Mouse (Mus musculus): ENCODE data around the gene Tmem9b.

DNA sequence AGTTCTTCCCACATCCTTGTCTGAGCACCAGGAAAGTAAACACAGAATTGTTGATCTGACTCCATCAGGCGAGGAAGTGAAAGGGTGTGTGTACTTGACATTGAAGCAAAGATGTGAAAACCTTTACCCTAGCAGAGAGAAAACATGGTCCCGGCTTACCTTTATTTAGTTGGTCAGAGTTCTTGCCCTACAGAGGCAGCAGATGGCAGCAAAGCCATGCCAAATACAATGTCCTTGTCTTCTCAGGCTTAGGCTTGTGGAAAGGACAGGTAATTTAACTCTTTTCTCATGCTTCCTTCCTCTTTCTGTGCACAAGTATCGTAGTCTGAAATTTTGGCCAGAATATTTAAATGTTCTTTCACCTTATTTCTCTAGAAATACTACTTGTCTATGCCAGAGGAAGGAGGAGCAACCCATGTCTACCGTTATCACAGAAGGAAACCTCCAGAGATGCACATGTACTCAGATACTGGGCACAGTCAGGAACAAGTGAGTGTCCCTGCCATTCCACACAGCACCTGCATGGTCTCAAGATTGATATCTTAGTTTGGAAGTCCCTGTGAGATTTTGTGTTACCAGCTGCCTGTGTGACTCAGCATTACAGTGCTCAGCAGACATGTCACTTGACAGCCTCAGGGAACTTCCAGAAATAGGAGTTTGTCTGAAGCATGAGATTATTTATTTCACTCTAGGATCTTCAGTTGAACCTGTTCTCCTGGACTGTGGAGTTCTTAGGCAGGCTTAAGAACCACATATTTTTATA is 45.5 kb downstream of the Tmem9b start:
- TF ChIP-seq GATA1 (IDR thresholded peaks at IDR 0.05; ENCODE audit: low read depth, low read length) (no peak), USF1 (IDR thresholded peaks at IDR 0.05; ENCODE audit: low read depth, low read length) (no peak), POLR2A (IDR thresholded peaks at IDR 0.05; ENCODE audit: control insufficient read depth in 1 of 2, insufficient read depth in 1 of 2, low read depth in 1 of 2, low read length in 2 of 2, poor library complexity in 1 of 2) (no peak), ELF1 (IDR thresholded peaks at IDR 0.05; ENCODE audit: low read depth, low read length) (no peak), SIN3A (IDR thresholded peaks at IDR 0.05; ENCODE audit: low read length) (no peak), MAZ (IDR thresholded peaks at IDR 0.05; ENCODE audit: low read depth, low read length) (no peak), TBP (IDR thresholded peaks at IDR 0.05; ENCODE audit: low read depth, low read length) (no peak), GABPA (IDR thresholded peaks at IDR 0.05; ENCODE audit: low read depth, low read length) (no peak), USF2 (IDR thresholded peaks at IDR 0.05; ENCODE audit: borderline replicate concordance in 1 of 2, insufficient read depth in 1 of 2, low read depth in 1 of 2, low read length in 2 of 2) (no peak), TCF12 (IDR thresholded peaks at IDR 0.05; ENCODE audit: low read depth, low read length) (no peak), NRF1 (IDR thresholded peaks at IDR 0.05; ENCODE audit: insufficient read depth, low read depth, low read length, poor library complexity, severe bottlenecking) (no peak)
